Mouse (Mus musculus) hindbrain, embryonic 16.5 days (tissue): Measurements from ENCODE around the gene Eif4b. TPM values are rescaled to one million over a fixed set of nuclear protein-coding genes. Genes with fewer than 3 reads are reported as not detected.

Experiments used
- ATAC-seq: fragments of 200-750 bp; cut with Nextera tagmentation; 2 replicates; pipeline ENCODE4 v1.8.0; 2017; ENCODE audit warnings: moderate TSS enrichment, moderate library complexity
- H3K27ac ChIP-seq: fragments of 300-500 bp; sonication (generic); 2 replicates; pipeline ENCODE4 v1.5.1; 2014; ENCODE audit warnings: low read depth, mild to moderate bottlenecking, control low read depth, low read length, moderate library complexity
- H3K27me3 ChIP-seq: fragments of 300-500 bp; sonication (generic); replicated peaks from 2 replicates; pipeline ENCODE4 v1.6.1; 2014; ENCODE audit warnings: low read length; ENCODE audit not compliant: control insufficient read depth, insufficient read depth
- H3K36me3 ChIP-seq: fragments of 300-500 bp; sonication (generic); 2 replicates; pipeline ENCODE4 v1.6.1; 2014; ENCODE audit warnings: mild to moderate bottlenecking, low read length, moderate library complexity, mixed read lengths; ENCODE audit not compliant: control insufficient read depth, insufficient read depth
- H3K4me1 ChIP-seq: fragments of 300-500 bp; sonication (generic); 2 replicates; pipeline ENCODE4 v1.6.1; 2014; ENCODE audit warnings: low read depth, low read length; ENCODE audit not compliant: control insufficient read depth, insufficient read depth
- H3K4me2 ChIP-seq: fragments of 300-500 bp; sonication (generic); 2 replicates; pipeline ENCODE4 v1.6.1; 2014; ENCODE audit warnings: mild to moderate bottlenecking, low read length, control low read depth, moderate library complexity
- H3K4me3 ChIP-seq: fragments of 300-500 bp; sonication (generic); 2 replicates; pipeline ENCODE4 v1.5.1; 2014; ENCODE audit warnings: mild to moderate bottlenecking, low read length, control low read depth, moderate library complexity
- H3K9ac ChIP-seq: fragments of 300-500 bp; sonication (generic); 2 replicates; pipeline ENCODE4 v1.6.1; 2014; ENCODE audit warnings: low read depth, mild to moderate bottlenecking, control low read depth, low read length, moderate library complexity
- H3K9me3 ChIP-seq: fragments of 300-500 bp; sonication (generic); 2 replicates; pipeline ENCODE4 v1.6.1; 2014; ENCODE audit warnings: mild to moderate bottlenecking, low read length, moderate library complexity; ENCODE audit not compliant: control insufficient read depth
- WGBS: fragments of 180-500 bp; shearing (Covaris S2); extraction: QIAGEN DNeasy Blood & Tissue Kit; methylation state at CpG from one replicate; pipeline ENCODE4 v1.1.7; 2014; 5-methylcytosine and 5-hydroxymethylcytosine counted together
- polyA plus RNA-seq: library from polyadenylated mRNA; unstranded; fragments of >200 nt; fragmentation: Nextera tagmentation; extraction: Ambion mirVana; gene quantifications from 2 replicates; pipeline ENCODE4 v1.2.1, GENCODE M21; 2015

Gene Eif4b
- polyA plus RNA-seq, 1 experiment from 2014 or later, result 76.0 TPM

- Histone ChIP-seq H3K36me3 (peaks cover 9% of the 10 kb centered on the region; the same call in 1 of the 2 replicates), H3K27ac (no peak overlapping the region), H3K9me3 (no peaks in the 10 kb centered on the region), H3K4me1 (peaks cover 23% of the 10 kb centered on the region), H3K4me2 (no peak overlapping the region), H3K4me3 (no peak overlapping the region), H3K27me3 (peaks cover 3% of the 10 kb centered on the region), H3K9ac (no peak overlapping the region)
- ATAC-seq, result no peak
- WGBS, result 94% methylated on average over 6 of the region's 6 CpGs
Measured at GRCm38 (mm10) chr15:102112181-102112580, 38.6 kb downstream of the Eif4b start.

- Histone ChIP-seq H3K4me1 (peaks cover 23% of the 10 kb centered on the region), H3K9ac (no peak overlapping the region), H3K36me3 (peaks cover 12% of the 10 kb centered on the region; the same call in 1 of the 2 replicates), H3K4me3 (no peak overlapping the region), H3K27me3 (peaks cover 1% of the 10 kb centered on the region), H3K27ac (no peak overlapping the region), H3K4me2 (no peak overlapping the region), H3K9me3 (no peaks in the 10 kb centered on the region)
- ATAC-seq, result no peak
- 84% methylated on average over 8 of the region's 8 CpGs for WGBS
Measured at GRCm38 (mm10) chr15:102112827-102113226, 39.3 kb downstream of the Eif4b start.

- Histone ChIP-seq H3K4me1 (peaks cover 21% of the 10 kb centered on the region), H3K27ac (no peak overlapping the region), H3K9ac (no peak overlapping the region), H3K4me3 (no peak overlapping the region), H3K9me3 (no peaks in the 10 kb centered on the region), H3K27me3 (no peaks in the 10 kb centered on the region), H3K36me3 (peaks cover 12% of the 10 kb centered on the region; the same call in 1 of the 2 replicates), H3K4me2 (no peak overlapping the region)
- WGBS, result 79% methylated on average over 4 of the region's 4 CpGs
- no peak for ATAC-seq
Measured at GRCm38 (mm10) chr15:102113674-102114073, 40.1 kb downstream of the Eif4b start.

GRCm38 (mm10) chr15:102114651-102115260 lies 41.2 kb downstream of the Eif4b start:
- H3K9ac ChIP-seq, result no peak overlapping the region
- H3K36me3 ChIP-seq, result peaks cover 12% of the 10 kb centered on the region; the same call in 1 of the 2 replicates
- H3K27me3 ChIP-seq, result no peaks in the 10 kb centered on the region
- H3K9me3 ChIP-seq, result no peaks in the 10 kb centered on the region
- no peak for ATAC-seq
- no peak overlapping the region for H3K4me2 ChIP-seq
- H3K4me1 ChIP-seq, result peaks cover 18% of the 10 kb centered on the region
- H3K27ac ChIP-seq, result no peak overlapping the region
- no peak overlapping the region for H3K4me3 ChIP-seq
- 86% methylated on average over 7 of the region's 7 CpGs for WGBS

- no peak for ATAC-seq
- peaks cover 18% of the 10 kb centered on the region for H3K4me1 ChIP-seq
- H3K36me3 ChIP-seq, result peaks cover 12% of the 10 kb centered on the region; the same call in 1 of the 2 replicates
- no peak overlapping the region for H3K4me3 ChIP-seq
- H3K27me3 ChIP-seq, result no peaks in the 10 kb centered on the region
- 0 out of 2 replicates have a peak overlapping the region, but pooled peaks have one; percentile 16 for H3K9ac ChIP-seq
- H3K27ac ChIP-seq, result peak overlapping the region; percentile 63
- H3K4me2 ChIP-seq, result no peak overlapping the region
- H3K9me3 ChIP-seq, result no peaks in the 10 kb centered on the region
- 58% methylated on average over 9 of the region's 9 CpGs for WGBS
Measured at GRCm38 (mm10) chr15:102115731-102116231, 42.2 kb downstream of the Eif4b start.

GRCm38 (mm10) chr15:102116753-102117415 lies 43.3 kb downstream of the Eif4b start:
- 54% methylated on average over 11 of the region's 11 CpGs for WGBS
- ATAC-seq, result peak; percentile 88

GRCm38 (mm10) chr15:102117461-102118443 lies 44.2 kb downstream of the Eif4b start:
- peak; percentile 26; the same call in 1 of the 2 replicates for ATAC-seq
- no peak overlapping the region for H3K4me3 ChIP-seq
- H3K4me1 ChIP-seq, result peaks cover 18% of the 10 kb centered on the region
- peaks cover 19% of the 10 kb centered on the region for H3K36me3 ChIP-seq
- H3K9ac ChIP-seq, result no peak overlapping the region
- H3K4me2 ChIP-seq, result no peak overlapping the region; the same call in 1 of the 2 replicates
- H3K27ac ChIP-seq, result peak overlapping the region; percentile 63
- H3K9me3 ChIP-seq, result no peaks in the 10 kb centered on the region
- no peaks in the 10 kb centered on the region for H3K27me3 ChIP-seq
- WGBS, result 61% methylated on average over 18 of the region's 19 CpGs

More at GRCm38 (mm10) chr15:102116753-102117415, 43.3 kb downstream of the Eif4b start:
- Histone ChIP-seq H3K4me3 (no peak overlapping the region), H3K4me1 (peaks cover 18% of the 10 kb centered on the region), H3K27me3 (no peaks in the 10 kb centered on the region), H3K27ac (peak overlapping the region; percentile 63), H3K36me3 (peaks cover 17% of the 10 kb centered on the region), H3K9me3 (no peaks in the 10 kb centered on the region), H3K9ac (no peak overlapping the region), H3K4me2 (no peak overlapping the region; the same call in 1 of the 2 replicates)

- WGBS, result 87% methylated on average over 4 of the region's 4 CpGs
- H3K4me1 ChIP-seq, result peaks cover 18% of the 10 kb centered on the region
- peaks cover 19% of the 10 kb centered on the region for H3K36me3 ChIP-seq
- H3K4me2 ChIP-seq, result no peak overlapping the region
- no peak overlapping the region for H3K27ac ChIP-seq
- no peaks in the 10 kb centered on the region for H3K9me3 ChIP-seq
- H3K4me3 ChIP-seq, result no peak overlapping the region
- no peak overlapping the region for H3K9ac ChIP-seq
- no peaks in the 10 kb centered on the region for H3K27me3 ChIP-seq
- ATAC-seq, result no peak
Measured at GRCm38 (mm10) chr15:102118591-102118990, 45.0 kb downstream of the Eif4b start.
